Mouse (Mus musculus) E14TG2a.4 (cell line): ENCODE data around the gene Apaf1.

Experiments used
- CTCF ChIP-seq: conservative IDR thresholded peaks from 2 replicates; pipeline ENCODE4 v1.5.1; 2014; ENCODE audit warnings: low read length
- NANOG ChIP-seq: IDR thresholded peaks from 2 replicates; pipeline ENCODE4 v1.6.1; 2014; ENCODE audit warnings: borderline replicate concordance, low read length, mixed read lengths
- POU5F1 ChIP-seq: IDR thresholded peaks from 2 replicates; pipeline ENCODE4 v1.6.1; 2014; ENCODE audit warnings: low read length, borderline replicate concordance

GRCm38 (mm10) chr10:90968247-90968646 is 114.3 kb downstream of the Apaf1 start:
- TF ChIP-seq CTCF (no peak), POU5F1 (no peak), NANOG (no peak)
